Mouse (Mus musculus): ENCODE measurements around the gene Sycp1.
A peak's percentile ranks its signal among the peaks of the same experiment; 100 is the strongest.

Gene Sycp1

DNA sequence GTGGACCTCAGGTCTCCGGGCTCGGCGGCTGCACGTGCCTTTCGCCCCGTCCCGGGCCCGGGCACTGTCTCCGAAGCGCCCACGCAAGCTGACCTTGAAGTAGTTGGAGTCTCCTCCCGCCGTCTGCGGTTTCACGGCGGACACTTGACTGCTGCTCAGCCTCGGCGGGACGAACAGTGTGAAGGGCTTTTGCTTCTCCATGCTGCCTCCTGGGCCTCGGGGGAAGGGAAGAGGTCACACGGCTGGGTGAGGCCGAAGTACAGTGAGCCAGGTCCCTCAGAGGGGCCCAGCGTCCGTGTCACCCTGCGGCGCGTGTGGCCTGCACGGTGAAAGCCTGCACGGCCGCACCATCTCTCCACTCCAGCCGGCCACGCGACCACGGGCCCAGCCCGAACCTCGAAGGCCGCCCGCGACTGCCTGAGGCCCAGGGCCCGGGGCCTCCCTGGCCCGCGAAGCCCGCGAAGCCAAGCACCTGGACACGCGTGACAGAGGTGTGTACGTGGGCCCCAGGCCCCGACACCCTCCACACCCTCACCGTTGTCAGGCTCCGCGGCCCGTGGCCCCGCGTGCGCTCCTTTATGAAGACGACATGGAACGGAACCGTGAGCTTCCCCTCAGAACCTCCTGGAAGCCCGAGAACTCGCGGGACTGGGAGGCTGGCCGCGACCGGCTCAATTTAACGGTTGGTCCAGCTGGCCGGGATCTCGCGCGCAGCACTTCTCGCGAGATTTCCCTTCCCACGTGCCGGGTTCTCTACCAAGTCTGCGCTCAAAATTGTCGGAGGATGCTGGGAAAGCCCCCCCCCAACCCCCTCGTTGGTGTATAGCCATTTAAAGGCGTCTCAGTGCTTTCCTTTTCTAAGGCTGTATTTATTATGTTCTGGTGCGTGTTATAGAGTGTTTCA is at the start of gene Sycp1:
Gene Sycp1, minus strand, starts transcription at position 650 of the 904 bp plus-strand sequence.
- no peak for DNase-seq (ENCODE audit: low spot score in 2 of 2)

GRCm38 (mm10) chr3:102980349-102980736 is 44.4 kb upstream of the Sycp1 start:
- no peak for DNase-seq (ENCODE audit: low spot score in 2 of 2)

DNA sequence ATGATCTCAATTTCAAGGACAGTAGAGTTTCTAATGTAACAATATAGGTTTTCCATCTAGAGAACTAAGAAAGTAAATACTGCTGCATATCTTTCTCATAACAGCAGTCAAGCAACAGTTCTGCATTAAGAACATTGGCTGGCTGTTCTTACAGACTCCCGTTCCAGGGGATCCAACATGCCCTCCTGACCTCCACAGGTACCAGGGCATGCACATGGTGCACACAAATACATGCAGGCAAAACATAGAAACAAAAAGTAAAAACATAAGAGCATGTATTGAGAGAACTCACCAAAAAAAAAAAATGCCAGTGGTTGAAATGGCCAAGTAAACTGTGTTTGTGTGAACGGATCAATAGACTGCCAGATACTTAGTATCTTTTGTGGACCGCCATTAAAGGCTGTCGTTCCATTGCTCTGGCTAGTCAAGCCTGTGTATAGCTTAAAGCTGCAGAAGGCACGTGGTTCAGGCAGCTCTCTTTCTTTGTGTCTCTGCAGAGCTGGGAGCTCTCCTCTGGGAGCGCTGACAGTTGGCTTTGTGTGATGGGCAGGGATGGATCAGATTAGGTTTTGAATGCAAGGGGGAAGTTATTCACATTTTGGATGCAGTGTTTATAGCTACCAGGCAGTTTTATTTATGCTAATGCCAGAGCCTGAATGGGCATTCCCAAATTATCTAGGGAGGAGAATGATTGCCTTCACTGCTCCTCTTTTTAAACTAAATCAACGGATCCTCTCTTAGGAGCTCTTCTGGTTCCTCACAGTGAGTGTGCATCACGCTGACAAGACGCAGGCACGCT is 43.8 kb upstream of the Sycp1 start:
- no peak for DNase-seq (ENCODE audit: low spot score in 2 of 2)

DNA sequence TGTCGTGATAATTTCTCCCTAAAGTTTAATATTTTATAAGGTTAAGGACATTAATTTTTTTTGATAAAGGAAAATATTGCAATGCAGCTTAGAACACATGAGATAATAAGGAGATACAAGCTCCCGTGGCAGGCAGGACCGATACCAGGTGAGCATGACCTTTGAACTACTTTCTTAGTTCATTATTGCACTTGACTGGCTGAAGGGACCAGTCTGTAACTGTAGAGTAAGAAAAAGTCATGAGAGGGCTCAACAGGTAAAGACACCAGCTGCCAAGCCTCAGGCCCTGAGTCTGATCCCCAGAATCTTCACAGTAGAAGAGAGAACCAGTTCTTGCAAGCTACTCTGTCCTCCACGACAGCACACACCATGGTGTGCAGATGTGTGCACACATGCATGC is 41.0 kb upstream of the Sycp1 start:
- DNase-seq (ENCODE audit: low spot score in 2 of 2): no peak

DNA sequence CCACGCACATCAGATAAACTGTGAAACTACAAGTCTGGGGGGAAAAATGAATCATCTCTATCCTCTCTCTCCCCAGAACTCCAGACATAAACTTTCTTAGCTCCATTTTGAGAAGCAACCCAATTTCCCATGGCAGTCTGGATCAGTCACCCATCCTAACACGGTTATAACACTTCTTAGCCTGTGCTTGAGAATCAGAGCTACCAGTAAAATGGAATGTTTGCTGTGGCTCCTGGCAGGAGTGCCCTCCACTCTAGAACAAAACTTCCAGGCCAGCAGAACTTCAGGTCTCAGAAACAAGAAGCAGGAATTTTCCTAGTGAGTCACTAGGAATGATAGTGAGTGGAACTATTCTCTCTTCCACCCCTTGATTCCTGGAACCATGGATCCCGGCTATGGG is 34.6 kb upstream of the Sycp1 start:
- no peak for DNase-seq (ENCODE audit: low spot score in 2 of 2)

- DNase-seq (ENCODE audit: low spot score in 2 of 2): no peak
Observed at GRCm38 (mm10) chr3:102970067-102970466, 34.2 kb upstream of the Sycp1 start.

- no peak for DNase-seq (ENCODE audit: low spot score in 2 of 2)
Observed at GRCm38 (mm10) chr3:102964033-102964432, 28.1 kb upstream of the Sycp1 start, which contains the start of gene Nr1h5. Gene Nr1h5, minus strand, starts transcription at chr3:102964133.

DNA sequence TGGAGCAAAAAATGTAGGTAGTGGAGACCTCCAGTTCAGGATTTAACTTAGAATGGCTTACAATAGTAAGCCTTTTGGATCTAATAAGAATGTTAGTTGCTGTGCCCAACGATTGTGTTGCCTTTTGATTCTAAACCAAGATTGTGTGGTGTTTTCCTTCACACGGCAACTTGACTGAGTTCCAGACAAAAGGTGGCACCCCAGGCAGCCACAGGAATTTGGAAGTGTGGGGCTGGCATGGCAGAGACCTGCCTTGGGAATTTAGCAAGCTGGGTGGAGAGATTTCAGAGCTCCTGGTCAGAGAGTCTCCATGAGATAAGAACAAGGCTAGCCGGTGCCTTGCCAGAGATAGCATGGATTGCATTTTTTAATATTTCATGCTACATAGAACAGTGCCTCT is 19.7 kb upstream of the Sycp1 start:
- DNase-seq (ENCODE audit: low spot score in 2 of 2): no peak

GRCm38 (mm10) chr3:102955143-102955542 is 19.2 kb upstream of the Sycp1 start:
- no peak for DNase-seq (ENCODE audit: low spot score in 2 of 2)

DNA sequence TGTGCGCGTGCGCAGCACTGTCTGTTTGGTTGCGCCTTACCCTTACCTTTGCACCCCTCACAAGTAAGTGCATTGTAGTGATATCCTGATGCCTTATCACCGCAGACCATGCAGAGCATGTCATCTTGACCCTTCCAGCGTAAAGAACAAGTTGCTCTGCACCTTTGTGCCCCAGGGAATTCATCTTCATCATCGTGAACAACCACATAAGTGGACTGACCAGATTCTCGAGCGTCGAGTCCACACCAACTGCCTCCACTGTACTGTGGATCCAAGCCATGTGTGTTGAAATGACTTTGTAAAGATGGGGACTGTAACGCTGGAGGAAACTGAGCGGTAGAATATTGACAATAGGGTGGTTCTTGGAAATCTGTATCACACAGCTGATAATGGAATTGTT is 18.6 kb upstream of the Sycp1 start:
- no peak for DNase-seq (ENCODE audit: low spot score in 2 of 2)

- DNase-seq (ENCODE audit: low spot score in 2 of 2): no peak
Observed at GRCm38 (mm10) chr3:102946861-102947260, 11.0 kb upstream of the Sycp1 start.

- no peak for DNase-seq (ENCODE audit: low spot score in 2 of 2)
Observed at GRCm38 (mm10) chr3:102946312-102946711, 10.4 kb upstream of the Sycp1 start.

- DNase-seq (ENCODE audit: low spot score in 2 of 2): no peak
Observed at GRCm38 (mm10) chr3:102938100-102938499, 2.2 kb upstream of the Sycp1 start.

DNA sequence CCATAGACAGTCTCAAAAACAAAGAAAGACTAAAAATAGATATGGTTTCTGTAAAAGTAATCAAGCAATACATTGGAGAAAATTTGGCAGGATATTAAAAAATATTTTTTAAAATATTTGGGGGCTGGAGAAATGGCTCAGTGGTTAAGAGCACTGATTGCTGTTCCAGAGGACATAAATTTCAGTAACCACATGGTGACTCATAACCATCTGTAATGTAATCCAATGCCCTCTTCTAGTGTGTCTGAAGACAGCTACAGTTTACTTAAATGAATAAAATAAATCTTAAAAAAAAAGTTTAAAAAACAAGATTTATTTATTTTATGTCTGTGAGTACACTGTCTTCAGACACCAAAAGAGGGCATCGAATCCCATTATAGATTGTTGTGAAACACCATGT is 36.8 kb downstream of the Sycp1 start:
- no peak for DNase-seq (ENCODE audit: low spot score in 2 of 2)

- no peak for DNase-seq (ENCODE audit: low spot score in 2 of 2)
Observed at GRCm38 (mm10) chr3:102880529-102880928, 55.4 kb downstream of the Sycp1 start.

- no peak for DNase-seq (ENCODE audit: low spot score in 2 of 2)
Observed at GRCm38 (mm10) chr3:102848661-102849060, 87.2 kb downstream of the Sycp1 start.

DNA sequence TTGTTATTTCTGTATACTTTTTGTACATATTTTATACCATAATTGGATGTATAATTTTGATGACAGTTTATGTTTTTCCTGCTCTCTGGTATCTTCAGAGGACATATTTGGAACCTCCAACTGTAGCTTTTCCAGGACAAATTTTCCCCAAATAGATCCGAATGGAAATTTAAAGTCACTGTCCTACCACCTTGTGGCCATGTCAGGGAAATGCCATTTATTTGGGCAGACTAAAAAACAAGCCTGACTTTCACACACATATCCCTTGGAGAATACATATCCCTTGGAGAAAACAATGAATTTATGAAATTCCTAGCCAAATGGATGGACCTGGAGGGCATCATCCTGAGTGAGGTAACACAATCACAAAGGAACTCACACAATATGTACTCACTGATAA is 93.5 kb downstream of the Sycp1 start:
- no peak for DNase-seq (ENCODE audit: low spot score in 2 of 2)

- DNase-seq (ENCODE audit: low spot score in 2 of 2): peak; percentile 50 to 53
Observed at GRCm38 (mm10) chr3:102803937-102804336, 132.0 kb downstream of the Sycp1 start.

GRCm38 (mm10) chr3:102787369-102787768 is 148.5 kb downstream of the Sycp1 start:
- DNase-seq (ENCODE audit: low spot score in 2 of 2): no peak

GRCm38 (mm10) chr3:102782618-102783017 is 153.3 kb downstream of the Sycp1 start, which contains the start of gene Tshb:
Gene Tshb, minus strand, starts transcription at chr3:102782718.
- no peak for DNase-seq (ENCODE audit: low spot score in 2 of 2)

DNA sequence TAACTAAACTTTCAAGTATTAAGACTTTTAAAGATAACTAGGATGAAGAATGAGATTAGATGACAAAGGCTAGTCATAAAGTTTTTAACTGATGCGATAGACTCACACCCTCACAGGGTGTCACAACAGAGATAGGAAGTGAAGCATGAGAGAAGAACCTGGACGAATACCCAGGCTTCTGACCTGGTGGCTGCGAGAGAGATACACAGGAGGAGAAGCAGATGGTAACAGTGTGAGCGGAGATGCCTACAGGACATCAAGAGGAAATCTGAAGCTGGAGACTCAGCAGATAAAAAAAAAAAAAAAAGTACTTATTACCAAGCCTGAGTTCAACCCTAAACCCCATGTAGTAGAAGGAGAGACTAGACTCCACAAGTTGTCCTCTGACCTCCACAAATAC is 162.9 kb downstream of the Sycp1 start:
- no peak for DNase-seq (ENCODE audit: low spot score in 2 of 2)

All from right cerebral cortex, postnatal 36 days (tissue).